Mouse (Mus musculus): ENCODE measurements around the gene Slc25a39. TPM values are rescaled to one million over a fixed set of nuclear protein-coding genes. Genes with fewer than 3 reads are reported as not detected.

Slc25a39 gene
- polyA plus RNA-seq, 1 experiment from 2014 or later = 154 TPM

DNA sequence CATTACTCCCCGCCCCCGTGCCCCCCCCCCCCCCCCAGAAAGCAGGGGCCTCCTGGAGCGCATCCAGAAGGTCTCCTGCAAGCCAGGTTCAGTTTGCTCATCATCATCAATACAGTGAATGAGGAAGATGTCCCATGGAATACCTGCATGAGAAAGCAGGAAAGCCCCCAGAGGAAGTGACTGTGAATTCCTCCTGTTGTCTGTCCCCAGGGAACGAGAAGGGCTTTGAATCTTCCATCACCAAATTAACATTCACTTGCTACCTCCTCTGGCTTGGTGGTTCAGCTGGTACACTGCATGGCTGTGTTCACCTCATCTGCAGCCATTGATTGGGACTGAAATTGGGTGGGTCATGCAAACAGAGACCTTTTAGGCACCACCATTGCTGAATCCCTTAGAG, 22.7 kb downstream of the Slc25a39 start:
- no peak for ATAC-seq (ENCODE audit: low read depth)
- H3K4me1 ChIP-seq (replicated peaks) = peaks cover 7% of the 10 kb centered on the region; the same call in 1 of the 2 replicates
- 63% methylated on average over 4 of the region's 4 CpGs for WGBS

DNA sequence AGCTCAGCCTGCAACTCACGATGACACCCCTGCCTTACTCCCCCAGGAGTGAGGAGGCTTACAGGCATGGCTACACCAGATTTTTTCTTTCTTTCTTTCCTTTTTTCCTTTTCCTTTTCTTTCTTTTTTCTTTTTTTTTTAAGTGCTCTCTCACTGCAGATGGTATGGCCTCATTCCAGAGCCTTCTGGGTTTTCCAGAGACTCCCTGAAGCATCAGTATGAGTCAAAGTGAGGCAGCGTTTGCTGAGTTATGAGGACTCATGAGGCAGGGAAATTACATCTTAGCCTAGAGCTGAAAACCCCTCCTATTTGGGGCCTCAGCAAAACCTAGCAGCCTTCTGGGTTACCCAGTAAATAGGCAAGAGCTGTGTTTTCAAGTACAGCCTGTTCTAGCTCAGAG, 23.3 kb downstream of the Slc25a39 start:
- WGBS = 83% methylated on average over 2 of the region's 2 CpGs

More for the DNA sequence above, 22.7 kb downstream of the Slc25a39 start:
- Histone ChIP-seq H3K9me3 (no peaks in the 10 kb centered on the region), H3K36me3 (no peaks in the 10 kb centered on the region), H3K4me2 (no peak overlapping the region), H3K27ac (replicated peaks) (no peak overlapping the region), H3K27me3 (no peaks in the 10 kb centered on the region), H3K4me3 (no peak overlapping the region), H3K9ac (no peak overlapping the region)

DNA sequence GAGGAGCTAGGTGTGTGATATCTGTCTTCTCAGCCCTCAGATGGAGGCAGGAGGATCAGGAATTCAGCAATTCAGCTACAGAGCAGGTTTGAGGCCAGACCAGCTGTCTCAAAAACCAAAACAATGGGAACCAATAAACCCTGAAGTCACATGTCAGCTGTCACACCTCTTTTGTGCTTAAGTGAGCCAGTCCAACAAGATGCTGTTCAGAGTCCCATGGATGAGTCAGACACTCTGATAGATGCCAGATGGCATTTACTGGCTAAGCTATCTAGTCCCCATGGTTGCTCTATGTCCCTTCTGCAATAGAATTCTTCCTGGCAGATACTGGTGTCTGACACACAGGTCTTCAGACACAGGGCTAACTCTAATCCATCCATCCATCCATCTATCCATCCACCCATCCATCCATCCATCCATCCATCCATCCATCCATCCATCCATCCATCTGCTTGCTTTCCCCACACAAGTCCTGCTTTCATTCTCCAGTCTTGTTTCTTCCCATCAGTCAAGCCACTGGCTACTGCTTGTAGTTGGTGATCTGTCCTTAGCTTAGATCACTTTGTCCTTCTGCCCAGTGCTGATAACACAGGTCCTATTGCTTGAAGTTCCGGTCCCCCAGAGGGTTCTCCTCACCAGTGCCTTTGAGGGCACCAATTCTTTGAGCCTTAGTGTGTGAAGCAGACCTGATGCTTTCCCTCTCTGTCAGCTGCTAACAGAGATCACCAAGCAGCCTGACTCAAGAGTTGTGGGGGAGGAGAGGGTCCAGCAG, 24.2 kb downstream of the Slc25a39 start:
- ATAC-seq (ENCODE audit: low read depth) = no peak
- no peaks in the 10 kb centered on the region for H3K36me3 ChIP-seq
- WGBS = 97% methylated on average over 1 of the region's 1 CpGs
- no peaks in the 10 kb centered on the region for H3K27me3 ChIP-seq
- no peak overlapping the region for H3K4me2 ChIP-seq
- H3K9ac ChIP-seq = no peak overlapping the region
- no peak overlapping the region for H3K4me3 ChIP-seq
- H3K27ac ChIP-seq (replicated peaks) = no peak overlapping the region
- H3K9me3 ChIP-seq = 0 out of 2 replicates have a peak, but pooled peaks cover 6% of the 10 kb centered on the region
- peaks cover 7% of the 10 kb centered on the region; the same call in 1 of the 2 replicates for H3K4me1 ChIP-seq (replicated peaks)

More for the DNA sequence above, 23.3 kb downstream of the Slc25a39 start:
- H3K9me3 ChIP-seq = no peaks in the 10 kb centered on the region
- ATAC-seq (ENCODE audit: low read depth) = no peak
- H3K4me2 ChIP-seq = no peak overlapping the region
- no peaks in the 10 kb centered on the region for H3K27me3 ChIP-seq
- H3K9ac ChIP-seq = no peak overlapping the region
- H3K4me1 ChIP-seq (replicated peaks) = peaks cover 7% of the 10 kb centered on the region; the same call in 1 of the 2 replicates
- no peak overlapping the region for H3K4me3 ChIP-seq
- no peaks in the 10 kb centered on the region for H3K36me3 ChIP-seq
- H3K27ac ChIP-seq (replicated peaks) = no peak overlapping the region

DNA sequence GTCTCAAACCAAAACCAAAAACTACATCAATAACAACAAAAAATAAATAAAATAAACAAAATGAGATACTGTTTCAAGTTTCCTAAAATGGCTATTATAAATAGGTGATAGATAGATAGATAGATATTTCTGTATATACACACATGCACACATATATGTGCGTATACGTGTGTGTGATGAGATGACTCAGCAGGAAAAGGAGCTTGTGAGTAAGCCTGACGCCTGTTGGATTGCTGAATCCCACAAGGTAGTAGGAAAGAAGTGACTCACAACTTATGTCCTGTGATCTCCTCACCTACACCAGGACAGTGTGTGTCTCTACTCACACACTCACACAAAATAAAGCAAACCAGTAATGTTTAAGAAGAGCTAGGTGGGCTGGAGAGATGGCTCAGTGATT, 25.0 kb downstream of the Slc25a39 start:
- WGBS = 91% methylated on average over 3 of the region's 3 CpGs
- no peak overlapping the region for H3K9ac ChIP-seq
- ATAC-seq (ENCODE audit: low read depth) = no peak

DNA sequence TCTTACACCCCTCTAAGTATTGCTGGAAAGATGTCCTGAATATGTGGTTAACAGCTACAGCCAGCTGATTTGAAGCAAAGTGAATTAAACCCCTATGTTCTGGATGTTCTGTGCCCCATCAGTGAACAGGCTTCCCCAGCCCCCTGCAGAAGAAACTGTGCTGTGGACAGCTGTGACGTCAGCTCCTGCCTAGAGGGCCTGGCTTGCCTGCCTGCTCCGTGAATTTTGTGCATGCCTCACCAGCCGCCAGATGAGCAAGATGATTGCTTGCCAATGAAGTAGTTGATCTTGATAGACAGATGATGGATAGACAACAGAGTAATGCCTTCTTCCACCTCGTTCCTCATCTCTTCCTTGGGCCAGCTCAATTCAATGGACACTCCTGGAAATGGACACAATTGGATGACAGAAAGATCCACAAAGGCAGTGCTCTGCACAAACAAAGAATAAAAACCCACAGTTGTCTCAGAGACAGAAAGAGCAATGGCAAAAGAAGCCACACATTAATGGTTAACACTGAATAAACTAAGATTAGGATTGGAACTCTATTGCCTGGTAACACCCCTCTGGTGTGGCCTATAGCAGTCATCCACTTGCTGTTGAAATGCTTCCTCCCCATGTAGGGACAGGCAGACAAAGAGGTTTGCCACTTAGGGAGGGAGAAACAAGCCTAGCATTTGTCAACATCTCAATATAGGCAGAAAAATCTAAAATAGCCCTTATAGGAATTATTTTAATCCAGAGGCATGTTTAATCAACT, 26.2 kb downstream of the Slc25a39 start:
- 0 out of 2 replicates have a peak, but pooled peaks cover 6% of the 10 kb centered on the region for H3K9me3 ChIP-seq
- H3K36me3 ChIP-seq = no peaks in the 10 kb centered on the region
- ATAC-seq (ENCODE audit: low read depth) = no peak
- H3K9ac ChIP-seq = no peak overlapping the region
- H3K4me3 ChIP-seq = no peak overlapping the region
- 46% methylated on average over 4 of the region's 4 CpGs for WGBS
- H3K4me2 ChIP-seq = no peak overlapping the region
- no peak overlapping the region for H3K27ac ChIP-seq (replicated peaks)
- peaks cover 10% of the 10 kb centered on the region for H3K4me1 ChIP-seq (replicated peaks)
- no peaks in the 10 kb centered on the region for H3K27me3 ChIP-seq

More for the DNA sequence above, 25.0 kb downstream of the Slc25a39 start:
- no peaks in the 10 kb centered on the region for H3K27me3 ChIP-seq
- H3K27ac ChIP-seq (replicated peaks) = no peak overlapping the region
- H3K4me2 ChIP-seq = no peak overlapping the region
- no peaks in the 10 kb centered on the region for H3K36me3 ChIP-seq
- H3K4me1 ChIP-seq (replicated peaks) = peaks cover 7% of the 10 kb centered on the region; the same call in 1 of the 2 replicates
- H3K4me3 ChIP-seq = no peak overlapping the region
- H3K9me3 ChIP-seq = 0 out of 2 replicates have a peak, but pooled peaks cover 6% of the 10 kb centered on the region

DNA sequence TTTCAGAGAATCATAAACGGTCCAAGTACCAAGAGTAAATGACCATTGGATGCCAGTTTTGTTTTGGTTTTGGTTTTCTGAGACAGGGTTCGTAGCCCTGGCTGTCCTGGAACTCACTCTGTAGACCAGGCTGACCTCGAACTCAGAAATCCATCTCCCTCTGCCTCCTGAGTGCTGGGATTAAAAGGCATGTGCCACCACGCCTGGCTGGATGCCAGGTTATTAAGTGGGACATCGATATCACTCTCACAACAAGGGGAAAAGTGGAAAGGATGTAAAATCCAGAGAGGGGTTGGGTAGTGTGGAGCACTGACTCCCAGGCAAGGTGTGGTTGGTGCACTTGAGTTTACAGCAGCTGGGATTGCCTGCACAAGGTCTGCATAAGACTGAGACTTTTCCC, 27.7 kb downstream of the Slc25a39 start:
- 80% methylated on average over 5 of the region's 5 CpGs for WGBS
- Histone ChIP-seq H3K4me2 (no peak overlapping the region), H3K4me1 (replicated peaks) (peaks cover 24% of the 10 kb centered on the region), H3K36me3 (no peaks in the 10 kb centered on the region), H3K4me3 (no peak overlapping the region), H3K27ac (replicated peaks) (no peak overlapping the region), H3K27me3 (no peaks in the 10 kb centered on the region), H3K9ac (no peak overlapping the region), H3K9me3 (0 out of 2 replicates have a peak, but pooled peaks cover 6% of the 10 kb centered on the region)
- no peak for ATAC-seq (ENCODE audit: low read depth)

DNA sequence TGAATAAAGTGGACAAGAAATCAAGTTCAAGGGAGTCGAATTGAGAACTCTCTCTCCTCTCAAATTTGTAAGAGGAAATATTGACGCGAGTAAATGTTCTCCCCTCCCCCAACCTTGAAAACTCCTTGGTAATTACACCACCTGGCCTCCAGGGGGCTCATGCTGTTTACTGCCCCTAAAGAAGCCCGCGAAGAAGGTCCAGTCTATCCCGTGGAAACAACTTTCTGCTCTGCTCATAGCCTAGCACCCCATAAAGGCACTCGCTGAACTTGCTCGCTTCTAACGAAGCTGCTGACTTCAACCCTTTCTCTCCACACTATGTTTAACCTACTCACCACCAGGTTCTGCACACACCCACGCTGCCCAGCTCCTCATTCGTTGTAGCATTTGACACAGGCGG, 30.6 kb downstream of the Slc25a39 start:
- H3K9ac ChIP-seq = no peak overlapping the region
- no peak for ATAC-seq (ENCODE audit: low read depth)
- H3K9me3 ChIP-seq = 0 out of 2 replicates have a peak, but pooled peaks cover 6% of the 10 kb centered on the region
- no peaks in the 10 kb centered on the region for H3K36me3 ChIP-seq
- 0 out of 2 replicates have a peak, but pooled peaks cover 4% of the 10 kb centered on the region for H3K27me3 ChIP-seq
- no peak overlapping the region for H3K4me3 ChIP-seq
- peaks cover 25% of the 10 kb centered on the region for H3K4me1 ChIP-seq (replicated peaks)
- H3K27ac ChIP-seq (replicated peaks) = no peak overlapping the region
- 61% methylated on average over 12 of the region's 12 CpGs for WGBS
- no peak overlapping the region for H3K4me2 ChIP-seq

DNA sequence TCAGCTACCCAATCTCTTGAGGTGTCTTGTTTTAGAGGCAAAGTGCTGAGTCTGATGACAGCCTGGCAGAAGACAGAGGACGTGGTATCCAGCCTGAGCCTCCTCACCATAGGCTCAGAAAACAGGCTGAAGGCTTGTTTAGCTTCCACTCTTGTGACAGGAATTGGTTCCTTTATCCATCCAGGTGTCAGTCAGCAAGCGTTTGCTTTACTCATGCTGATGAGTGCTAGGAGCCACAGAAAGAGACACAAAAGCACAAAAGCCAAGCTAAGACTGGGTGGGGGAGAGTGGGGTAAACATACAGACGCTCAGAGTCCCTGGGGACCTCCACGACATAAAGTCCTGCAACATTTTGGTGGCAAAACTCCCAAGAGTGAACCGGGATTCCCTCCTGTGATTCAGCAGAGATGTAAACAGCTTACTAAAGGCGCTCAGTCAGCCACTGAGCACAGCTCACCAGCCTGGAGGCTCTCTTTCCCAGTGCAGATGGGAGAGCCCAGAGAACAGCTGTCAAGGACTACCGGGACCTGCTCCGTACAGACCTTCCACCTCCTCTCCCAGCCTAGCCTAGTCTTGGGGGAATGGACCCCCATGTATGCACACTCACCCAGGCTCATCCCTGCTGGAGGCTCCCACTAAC, 31.4 kb downstream of the Slc25a39 start:
- 0 out of 2 replicates have a peak overlapping the region, but pooled peaks have one; percentile 31 for H3K9ac ChIP-seq
- H3K27ac ChIP-seq (replicated peaks) = peak overlapping the region; percentile 38; the same call in 1 of the 2 replicates
- no peaks in the 10 kb centered on the region for H3K36me3 ChIP-seq
- peaks cover 21% of the 10 kb centered on the region for H3K4me1 ChIP-seq (replicated peaks)
- H3K4me2 ChIP-seq = peak overlapping the region; percentile 46
- 0 out of 2 replicates have a peak, but pooled peaks cover 6% of the 10 kb centered on the region for H3K9me3 ChIP-seq
- ATAC-seq (ENCODE audit: low read depth) = no peak
- H3K4me3 ChIP-seq = no peak overlapping the region
- 18% methylated on average over 8 of the region's 8 CpGs for WGBS
- H3K27me3 ChIP-seq = 0 out of 2 replicates have a peak, but pooled peaks cover 4% of the 10 kb centered on the region

DNA sequence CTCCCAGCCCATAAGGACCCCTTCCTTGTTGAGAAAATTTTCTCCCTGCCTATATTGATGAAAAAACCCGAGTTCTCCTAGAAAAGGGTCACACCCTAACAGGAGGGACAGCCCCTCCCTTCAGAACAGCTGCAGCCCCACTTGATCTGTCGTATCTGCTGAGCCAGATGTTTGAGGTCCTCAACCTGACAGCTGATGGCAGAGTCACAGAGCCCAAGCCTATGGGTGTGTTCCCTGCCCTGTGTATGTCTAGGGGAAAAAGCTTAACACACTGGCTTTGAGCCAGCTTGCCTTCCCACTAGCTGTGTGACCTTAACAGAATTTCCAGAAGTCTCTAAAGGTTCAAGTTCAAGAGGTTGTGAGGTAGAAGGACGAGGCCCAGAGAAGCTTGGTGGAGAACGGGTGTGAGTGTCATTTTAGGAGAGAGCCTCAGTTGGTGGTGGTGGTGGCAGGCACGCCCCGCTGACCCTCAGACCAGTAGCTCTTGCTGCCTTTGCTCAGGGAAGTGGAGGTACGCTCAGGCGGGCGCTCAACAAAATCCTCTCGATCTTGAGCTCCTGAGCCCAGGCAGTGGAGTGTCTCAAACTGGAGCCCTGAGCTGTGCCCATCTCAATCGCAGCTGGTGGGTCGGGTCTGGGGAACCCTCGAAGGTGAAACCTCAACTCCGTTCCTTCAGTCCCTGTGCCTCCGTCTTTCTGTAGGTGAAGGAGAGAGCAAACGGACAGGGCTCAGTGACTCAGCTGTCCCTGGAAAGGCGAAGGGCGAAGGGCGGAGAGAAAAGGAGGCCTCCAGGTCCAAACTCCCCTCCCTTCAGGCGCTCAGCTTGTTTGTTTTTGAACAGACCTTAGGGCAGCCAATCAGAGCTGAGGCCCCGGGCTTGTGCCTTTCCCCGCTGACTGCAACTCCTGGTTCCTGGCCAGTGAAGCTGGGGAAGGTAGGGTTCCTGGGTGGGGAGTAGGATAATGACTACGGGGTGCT, 32.3 kb downstream of the Slc25a39 start:
- no peak for ATAC-seq (ENCODE audit: low read depth)
- 0 out of 2 replicates have a peak overlapping the region, but pooled peaks have one; percentile 31 for H3K9ac ChIP-seq

DNA sequence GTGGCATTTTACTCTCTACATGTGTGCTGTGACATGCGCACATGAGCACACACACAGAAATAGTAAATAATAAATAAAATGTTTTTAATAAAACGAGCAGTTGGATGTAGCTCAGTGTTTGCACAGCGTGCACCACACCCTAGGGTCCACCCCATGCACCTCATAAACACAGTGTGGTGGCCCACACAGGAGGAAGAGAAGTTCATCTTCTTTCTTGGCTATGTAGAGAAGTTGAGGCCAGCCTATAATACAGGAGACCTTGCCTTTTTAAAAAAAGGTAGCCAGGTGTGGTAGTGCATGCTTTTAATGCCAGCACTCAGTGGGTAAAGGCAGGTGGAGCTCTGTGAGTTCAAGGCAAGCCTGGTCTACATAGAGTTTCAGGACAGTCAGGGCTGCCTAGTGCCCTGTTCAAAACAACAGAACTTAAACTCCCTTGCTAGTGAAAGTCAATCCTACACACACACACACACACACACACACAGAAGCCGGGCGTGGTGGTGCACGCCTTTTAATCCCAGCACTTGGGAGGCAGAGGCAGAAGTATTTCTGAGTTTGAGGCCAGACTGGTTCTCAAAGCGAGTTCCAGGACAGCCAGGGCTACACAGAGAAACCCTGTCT, 33.5 kb downstream of the Slc25a39 start:
- Histone ChIP-seq H3K27me3 (0 out of 2 replicates have a peak, but pooled peaks cover 4% of the 10 kb centered on the region), H3K27ac (replicated peaks) (no peak overlapping the region), H3K4me3 (no peak overlapping the region), H3K9me3 (0 out of 2 replicates have a peak, but pooled peaks cover 5% of the 10 kb centered on the region), H3K9ac (no peak overlapping the region), H3K4me1 (replicated peaks) (peaks cover 17% of the 10 kb centered on the region), H3K4me2 (no peak overlapping the region), H3K36me3 (no peaks in the 10 kb centered on the region)
- 76% methylated on average over 7 of the region's 7 CpGs for WGBS
- no peak for ATAC-seq (ENCODE audit: low read depth)

More for the DNA sequence above, 32.3 kb downstream of the Slc25a39 start:
- no peak overlapping the region for H3K27ac ChIP-seq (replicated peaks)
- peak overlapping the region; percentile 46 for H3K4me2 ChIP-seq
- H3K4me1 ChIP-seq (replicated peaks) = peaks cover 17% of the 10 kb centered on the region
- 0 out of 2 replicates have a peak, but pooled peaks cover 6% of the 10 kb centered on the region for H3K9me3 ChIP-seq
- H3K4me3 ChIP-seq = peak overlapping the region; percentile 8; the same call in 1 of the 2 replicates
- H3K36me3 ChIP-seq = no peaks in the 10 kb centered on the region
- 6% methylated on average over 23 of the region's 23 CpGs for WGBS
- H3K27me3 ChIP-seq = 0 out of 2 replicates have a peak, but pooled peaks cover 4% of the 10 kb centered on the region

Measured in neural tube, embryonic 13.5 days (tissue).